Mouse (Mus musculus): ENCODE results near the gene Adgrg6. TPM values are rescaled to one million over a fixed set of nuclear protein-coding genes. Genes with fewer than 3 reads are reported as not detected.

Adgrg6 gene
- total RNA-seq (2012; rRNA removed), result 0.69 and 2.7 TPM in 2 replicates

DNA sequence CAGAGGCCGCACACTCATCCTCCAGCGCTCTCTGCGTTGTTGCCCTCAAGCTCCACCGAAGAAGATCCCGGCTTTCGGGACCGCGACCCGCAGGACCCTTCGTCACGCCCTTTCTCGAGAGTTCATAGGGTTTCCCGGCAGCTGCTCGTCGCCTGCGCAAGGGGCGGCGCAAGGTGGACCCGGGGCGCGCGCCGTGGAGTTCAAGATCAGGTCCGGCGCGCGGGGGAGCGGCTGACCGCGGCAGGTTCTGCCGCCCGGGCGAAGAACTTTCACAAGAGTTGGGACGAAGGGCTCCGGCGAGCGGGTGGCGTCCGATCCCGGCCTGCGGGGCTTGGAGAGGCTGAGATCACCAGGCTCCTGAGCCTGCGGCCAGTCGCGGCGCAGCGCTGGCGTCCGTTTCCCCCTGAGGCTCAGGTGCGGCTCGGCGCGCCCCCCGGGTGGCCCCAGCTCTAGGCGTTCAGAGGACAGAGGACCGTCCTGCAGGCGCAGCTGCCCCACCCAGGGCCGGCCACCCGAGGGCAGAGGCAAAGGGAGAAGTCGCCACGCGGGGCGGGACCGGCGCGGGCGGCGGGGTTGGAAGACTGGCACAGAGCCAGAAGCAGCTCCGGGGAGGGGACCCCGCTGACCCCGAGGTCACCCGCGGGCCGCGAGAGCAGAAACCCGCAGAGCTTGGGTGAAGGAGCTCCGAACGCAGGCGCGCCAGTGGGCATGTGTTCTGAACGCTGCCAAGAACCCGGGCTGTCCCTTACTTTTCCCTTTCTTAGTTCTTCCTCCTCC lies at the start of gene Adgrg6:
Gene Adgrg6 (minus strand): TSS at position 719 of the 777 bp plus-strand sequence.
- DNase-seq (ENCODE audit: low read depth, low spot score), result peak; percentile 12
- H3K36me3 ChIP-seq (ENCODE audit: control insufficient read depth, insufficient read depth, low read length, poor library complexity, severe bottlenecking), result no peaks in the 10 kb centered on the region
- no peaks in the 10 kb centered on the region for H3K9me3 ChIP-seq (ENCODE audit: control insufficient read depth, insufficient read depth, low read depth, low read length)
- in situ Hi-C loops (cut with MboI; ENCODE audit: low sequenced_read_pairs in 2 of 2, unreplicated experiment in 2 of 2), result no loop called here
- H3K4me1 ChIP-seq (ENCODE audit: control insufficient read depth in 2 of 2, insufficient read depth in 2 of 2, low read length in 2 of 2, poor library complexity in 1 of 2), result peaks cover 0 to 2% of the 10 kb centered on the region in 2 experiments; a peak in 2 of 4 replicates
- peak within 1 kb of the TSS; percentile 69 for H3K4me3 ChIP-seq (ENCODE audit: insufficient read depth in 1 of 2, low read depth in 1 of 2, low read length in 2 of 2, poor library complexity in 1 of 2, severe bottlenecking in 1 of 2)
- TF ChIP-seq ZNF384 (IDR thresholded peaks at IDR 0.05; ENCODE audit: low read depth, low read length) (no peak), CHD2 (IDR thresholded peaks at IDR 0.05; ENCODE audit: low read depth, low read length) (no peak), ZC3H11A (IDR thresholded peaks at IDR 0.05; ENCODE audit: borderline replicate concordance, low read depth, low read length) (no peak), HCFC1 (IDR thresholded peaks at IDR 0.05; ENCODE audit: borderline replicate concordance, insufficient read depth, low read length) (no peak), MAFK (IDR thresholded peaks at IDR 0.05; ENCODE audit: insufficient read depth, low read depth, low read length) (no peak)
- H3K27ac ChIP-seq (ENCODE audit: insufficient read depth, low read depth, low read length, poor library complexity, severe bottlenecking), result no peak within 1 kb of the TSS
- peak within 1 kb of the TSS; percentile 66 for H3K9ac ChIP-seq (ENCODE audit: insufficient read depth, low read depth, low read length, poor library complexity, severe bottlenecking)

DNA sequence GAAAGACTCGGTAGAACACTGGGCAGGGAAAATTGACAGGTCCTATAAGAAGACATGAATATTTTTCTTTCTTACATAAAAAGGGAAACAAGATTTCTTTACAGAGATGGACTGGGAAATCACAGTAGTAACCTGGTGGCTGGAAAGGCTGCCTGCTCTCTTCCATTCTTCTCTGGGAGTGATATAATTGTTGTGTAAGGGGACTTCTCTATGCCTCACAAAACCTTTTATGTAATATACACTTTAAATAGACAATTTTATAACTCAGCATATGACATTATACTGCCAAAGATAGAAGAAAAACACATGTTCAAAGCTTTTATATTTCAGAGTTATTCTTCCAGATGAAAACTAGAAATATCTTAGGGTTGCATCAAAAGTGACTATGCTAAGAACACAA lies 46.8 kb upstream of the Adgrg6 start:
- TF ChIP-seq HCFC1 (IDR thresholded peaks at IDR 0.05; ENCODE audit: borderline replicate concordance, insufficient read depth, low read length) (no peak), ZC3H11A (IDR thresholded peaks at IDR 0.05; ENCODE audit: borderline replicate concordance, low read depth, low read length) (no peak), ZNF384 (IDR thresholded peaks at IDR 0.05; ENCODE audit: low read depth, low read length) (no peak), MAFK (IDR thresholded peaks at IDR 0.05; ENCODE audit: insufficient read depth, low read depth, low read length) (no peak), CHD2 (IDR thresholded peaks at IDR 0.05; ENCODE audit: low read depth, low read length) (no peak)
- no peaks in the 10 kb centered on the region for H3K36me3 ChIP-seq (ENCODE audit: control insufficient read depth, insufficient read depth, low read length, poor library complexity, severe bottlenecking)
- no peak overlapping the region for H3K9ac ChIP-seq (ENCODE audit: insufficient read depth, low read depth, low read length, poor library complexity, severe bottlenecking)
- H3K9me3 ChIP-seq (ENCODE audit: control insufficient read depth, insufficient read depth, low read depth, low read length), result no peaks in the 10 kb centered on the region
- H3K4me1 ChIP-seq (ENCODE audit: control insufficient read depth in 2 of 2, insufficient read depth in 2 of 2, low read length in 2 of 2, poor library complexity in 1 of 2), result no peaks in the 10 kb centered on the region
- no peak for DNase-seq (ENCODE audit: low read depth, low spot score)
- H3K27ac ChIP-seq (ENCODE audit: insufficient read depth, low read depth, low read length, poor library complexity, severe bottlenecking), result no peak overlapping the region
- in situ Hi-C loops (cut with MboI; ENCODE audit: low sequenced_read_pairs in 2 of 2, unreplicated experiment in 2 of 2), result no loop called here
- no peak overlapping the region for H3K4me3 ChIP-seq (ENCODE audit: insufficient read depth in 1 of 2, low read depth in 1 of 2, low read length in 2 of 2, poor library complexity in 1 of 2, severe bottlenecking in 1 of 2)

DNA sequence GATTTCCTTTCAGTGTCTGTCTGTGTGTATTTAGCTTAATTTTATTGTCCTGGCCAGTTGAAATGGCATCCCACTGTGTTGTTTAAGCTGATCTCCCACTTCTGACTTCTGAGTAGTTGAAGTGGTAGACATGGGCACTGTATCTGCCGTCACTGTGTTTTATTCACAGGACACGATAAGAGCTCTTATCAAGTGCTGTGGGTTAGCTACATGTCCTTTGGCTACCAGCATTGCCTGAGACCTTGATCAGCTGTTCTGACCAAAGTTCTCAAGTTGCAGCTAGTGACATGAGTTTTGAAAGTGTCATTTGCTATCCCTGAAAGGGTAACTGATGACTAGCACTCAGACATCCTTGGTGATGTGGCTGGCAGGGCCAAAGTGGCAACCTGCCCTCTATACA lies 45.4 kb upstream of the Adgrg6 start:
- Histone ChIP-seq H3K9me3 (ENCODE audit: control insufficient read depth, insufficient read depth, low read depth, low read length) (no peaks in the 10 kb centered on the region), H3K4me3 (ENCODE audit: insufficient read depth in 1 of 2, low read depth in 1 of 2, low read length in 2 of 2, poor library complexity in 1 of 2, severe bottlenecking in 1 of 2) (no peak overlapping the region), H3K36me3 (ENCODE audit: control insufficient read depth, insufficient read depth, low read length, poor library complexity, severe bottlenecking) (no peaks in the 10 kb centered on the region), H3K4me1 (ENCODE audit: control insufficient read depth in 2 of 2, insufficient read depth in 2 of 2, low read length in 2 of 2, poor library complexity in 1 of 2) (no peaks in the 10 kb centered on the region), H3K27ac (ENCODE audit: insufficient read depth, low read depth, low read length, poor library complexity, severe bottlenecking) (no peak overlapping the region), H3K9ac (ENCODE audit: insufficient read depth, low read depth, low read length, poor library complexity, severe bottlenecking) (no peak overlapping the region)
- DNase-seq (ENCODE audit: low read depth, low spot score), result no peak
- no peak for TF ChIP-seq ZNF384 (IDR thresholded peaks at IDR 0.05; ENCODE audit: low read depth, low read length)
- TF ChIP-seq ZC3H11A (IDR thresholded peaks at IDR 0.05; ENCODE audit: borderline replicate concordance, low read depth, low read length), result no peak
- TF ChIP-seq MAFK (IDR thresholded peaks at IDR 0.05; ENCODE audit: insufficient read depth, low read depth, low read length), result no peak
- no peak for TF ChIP-seq HCFC1 (IDR thresholded peaks at IDR 0.05; ENCODE audit: borderline replicate concordance, insufficient read depth, low read length)
- TF ChIP-seq CHD2 (IDR thresholded peaks at IDR 0.05; ENCODE audit: low read depth, low read length), result no peak
- in situ Hi-C loops (cut with MboI; ENCODE audit: low sequenced_read_pairs in 2 of 2, unreplicated experiment in 2 of 2), result no loop called here

DNA sequence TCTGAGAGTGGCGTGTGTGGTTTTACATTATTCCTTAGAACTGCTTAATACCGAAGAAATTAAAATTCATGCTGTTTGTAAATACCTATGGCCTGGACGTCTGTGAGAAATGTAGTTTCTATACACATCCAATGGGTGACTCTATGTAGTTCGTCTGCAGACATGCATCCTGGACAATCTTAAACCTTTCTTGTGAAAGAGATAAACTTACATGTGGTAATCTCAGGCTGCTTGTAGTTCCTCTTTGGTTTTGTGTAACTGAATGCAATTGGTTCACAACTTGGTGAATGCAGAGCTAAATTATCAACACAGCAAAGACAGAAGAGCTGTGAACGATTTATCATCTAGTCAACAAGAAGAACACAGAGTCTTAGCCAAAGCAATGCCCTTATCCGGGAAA lies 44.2 kb upstream of the Adgrg6 start:
- no peaks in the 10 kb centered on the region for H3K36me3 ChIP-seq (ENCODE audit: control insufficient read depth, insufficient read depth, low read length, poor library complexity, severe bottlenecking)
- no peaks in the 10 kb centered on the region for H3K4me1 ChIP-seq (ENCODE audit: control insufficient read depth in 2 of 2, insufficient read depth in 2 of 2, low read length in 2 of 2, poor library complexity in 1 of 2)
- no peak for DNase-seq (ENCODE audit: low read depth, low spot score)
- H3K9me3 ChIP-seq (ENCODE audit: control insufficient read depth, insufficient read depth, low read depth, low read length), result no peaks in the 10 kb centered on the region
- in situ Hi-C loops (cut with MboI; ENCODE audit: low sequenced_read_pairs in 2 of 2, unreplicated experiment in 2 of 2), result no loop called here
- no peak overlapping the region for H3K27ac ChIP-seq (ENCODE audit: insufficient read depth, low read depth, low read length, poor library complexity, severe bottlenecking)
- no peak overlapping the region for H3K4me3 ChIP-seq (ENCODE audit: insufficient read depth in 1 of 2, low read depth in 1 of 2, low read length in 2 of 2, poor library complexity in 1 of 2, severe bottlenecking in 1 of 2)
- TF ChIP-seq CHD2 (IDR thresholded peaks at IDR 0.05; ENCODE audit: low read depth, low read length), result no peak
- TF ChIP-seq HCFC1 (IDR thresholded peaks at IDR 0.05; ENCODE audit: borderline replicate concordance, insufficient read depth, low read length), result no peak
- TF ChIP-seq ZNF384 (IDR thresholded peaks at IDR 0.05; ENCODE audit: low read depth, low read length), result no peak
- TF ChIP-seq MAFK (IDR thresholded peaks at IDR 0.05; ENCODE audit: insufficient read depth, low read depth, low read length), result no peak
- TF ChIP-seq ZC3H11A (IDR thresholded peaks at IDR 0.05; ENCODE audit: borderline replicate concordance, low read depth, low read length), result no peak
- H3K9ac ChIP-seq (ENCODE audit: insufficient read depth, low read depth, low read length, poor library complexity, severe bottlenecking), result no peak overlapping the region
